Mouse (Mus musculus): Measurements from ENCODE around the gene H1fnt. TPM values are rescaled to one million over a fixed set of nuclear protein-coding genes. Genes with fewer than 3 reads are reported as not detected.

Gene H1fnt
- polyA plus RNA-seq (2014; fragmentation: Nextera tagmentation; extraction: Ambion mirVana) = not detected in 2 replicates

DNA sequence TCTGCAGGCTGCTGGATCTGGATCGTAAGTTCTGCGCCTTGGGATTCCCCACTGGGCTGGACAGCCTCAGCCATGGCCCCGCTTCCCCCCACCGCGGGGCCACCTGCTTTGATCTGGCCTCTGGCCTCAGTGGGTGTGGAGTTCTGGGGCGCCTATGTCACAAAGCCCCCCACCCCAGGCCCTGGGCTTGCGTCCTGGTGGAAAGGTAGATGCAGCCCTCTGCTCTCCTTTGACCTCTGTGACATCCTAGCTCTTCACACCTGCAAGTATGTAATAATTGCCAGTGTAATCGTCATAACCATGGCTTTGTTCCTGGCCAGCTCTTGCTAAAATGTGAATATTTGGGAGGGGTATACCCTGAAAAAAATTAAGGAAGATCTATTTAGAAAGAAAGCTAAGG, at the start of gene H1fnt:
TSS of gene H1fnt (minus strand) at position 101 of the 400 bp plus-strand sequence.
- H3K27ac ChIP-seq (ENCODE audit: low read length) = no peak within 1 kb of the TSS
- H3K4me2 ChIP-seq (replicated peaks; ENCODE audit: low read depth, low read length) = no peak within 1 kb of the TSS
- H3K9ac ChIP-seq (replicated peaks; ENCODE audit: low read depth, low read length) = no peak within 1 kb of the TSS
- H3K27me3 ChIP-seq (ENCODE audit: control insufficient read depth, insufficient read depth, low read length) = no peaks in the 10 kb centered on the region
- no peak within 1 kb of the TSS for H3K4me3 ChIP-seq (ENCODE audit: low read depth, low read length)
- H3K36me3 ChIP-seq (ENCODE audit: control insufficient read depth, insufficient read depth, low read length) = no peaks in the 10 kb centered on the region
- WGBS = 82% methylated on average over 8 of the region's 8 CpGs
- no peaks in the 10 kb centered on the region for H3K9me3 ChIP-seq (ENCODE audit: control insufficient read depth, low read depth, low read length)
- ATAC-seq (ENCODE audit: insufficient number of reproducible peaks, insufficient read depth, low FRiP score, low read depth) = no peak
- no peaks in the 10 kb centered on the region for H3K4me1 ChIP-seq (ENCODE audit: control insufficient read depth, insufficient read depth, low read length)

DNA sequence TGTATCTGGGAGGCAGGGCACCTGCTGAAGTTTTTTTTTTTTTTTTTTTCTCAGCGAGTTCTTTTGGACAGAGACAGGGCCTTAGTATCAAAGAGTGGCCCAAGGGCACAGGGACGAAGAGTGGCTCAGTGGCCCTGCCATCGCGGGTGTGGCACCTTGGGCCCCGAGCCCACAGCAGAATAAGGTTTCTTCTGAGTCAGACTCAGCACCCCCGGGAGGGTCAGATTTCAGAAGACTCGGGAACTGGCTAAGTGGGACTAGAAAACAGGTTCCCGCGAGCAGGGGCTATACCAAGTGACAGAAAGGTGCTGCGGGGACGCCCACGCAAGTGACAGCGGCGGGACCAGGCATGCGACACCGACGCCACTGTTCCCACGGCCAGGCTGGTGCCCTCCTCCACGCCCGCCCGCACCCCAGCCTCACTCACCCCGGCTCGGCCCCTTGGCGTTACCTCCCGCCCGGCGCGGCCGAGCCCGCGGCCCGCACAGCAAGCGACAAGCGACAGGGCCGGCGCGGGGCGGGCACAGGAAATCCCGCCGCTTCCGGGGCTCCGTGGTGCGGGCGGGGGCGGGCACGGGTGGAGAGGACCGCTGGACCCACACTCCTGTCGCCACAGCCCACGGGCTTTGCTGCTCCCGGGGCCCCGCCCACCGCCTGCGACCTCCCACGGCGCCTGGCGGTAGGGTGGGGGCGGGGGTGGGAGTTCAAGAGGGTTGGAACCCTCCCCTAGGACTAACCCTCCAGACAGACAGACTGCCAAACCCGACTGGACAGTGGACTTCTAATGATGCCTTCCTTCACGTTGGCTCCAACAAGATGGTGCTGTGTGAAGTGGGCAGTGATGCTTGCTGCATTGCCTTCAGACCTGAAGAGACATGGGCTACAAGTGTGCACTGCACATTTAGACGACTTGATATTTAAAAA, 38.8 kb upstream of the H1fnt start, which contains the start of gene Zfp641:
TSS of gene Zfp641 (minus strand) at position 534 of the 924 bp plus-strand sequence.
- Histone ChIP-seq H3K9me3 (ENCODE audit: control insufficient read depth, low read depth, low read length) (no peaks in the 10 kb centered on the region), H3K27me3 (ENCODE audit: control insufficient read depth, insufficient read depth, low read length) (no peaks in the 10 kb centered on the region), H3K9ac (replicated peaks; ENCODE audit: low read depth, low read length) (peak within 1 kb of the TSS; percentile 52), H3K4me2 (replicated peaks; ENCODE audit: low read depth, low read length) (peak within 1 kb of the TSS; percentile 97), H3K4me3 (ENCODE audit: low read depth, low read length) (peak within 1 kb of the TSS; percentile 59), H3K36me3 (ENCODE audit: control insufficient read depth, insufficient read depth, low read length) (no peaks in the 10 kb centered on the region), H3K4me1 (ENCODE audit: control insufficient read depth, insufficient read depth, low read length) (no peaks in the 10 kb centered on the region), H3K27ac (ENCODE audit: low read length) (no peak within 1 kb of the TSS)
- 0 out of 2 replicates have a peak, but pooled peaks have one; percentile 53 for ATAC-seq (ENCODE audit: insufficient number of reproducible peaks, insufficient read depth, low FRiP score, low read depth)
- 2% methylated on average over 56 of the region's 60 CpGs for WGBS

DNA sequence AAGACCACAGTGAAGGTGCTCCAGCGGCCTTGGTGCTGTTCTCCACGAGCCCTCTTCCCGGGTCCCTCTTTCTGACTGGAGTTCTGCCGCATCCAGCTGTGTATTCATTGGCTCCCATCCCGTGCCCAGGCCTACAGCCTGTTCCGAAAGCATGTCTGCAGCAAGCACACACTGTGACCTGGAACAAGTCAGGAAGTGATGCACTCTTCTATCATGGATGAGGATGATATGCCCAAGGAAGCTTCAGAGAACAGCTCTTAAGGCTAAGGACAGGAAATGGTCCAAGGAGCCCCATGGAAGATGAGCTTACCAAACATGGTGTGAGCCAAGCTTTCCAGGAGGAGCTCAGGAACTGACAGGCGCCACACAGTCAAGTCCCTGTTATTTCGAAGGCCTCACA, 36.6 kb upstream of the H1fnt start:
- H3K36me3 ChIP-seq (ENCODE audit: control insufficient read depth, insufficient read depth, low read length) = no peaks in the 10 kb centered on the region
- no peaks in the 10 kb centered on the region for H3K9me3 ChIP-seq (ENCODE audit: control insufficient read depth, low read depth, low read length)
- H3K27ac ChIP-seq (ENCODE audit: low read length) = no peak overlapping the region
- H3K9ac ChIP-seq (replicated peaks; ENCODE audit: low read depth, low read length) = no peak overlapping the region
- H3K4me2 ChIP-seq (replicated peaks; ENCODE audit: low read depth, low read length) = no peak overlapping the region
- no peak overlapping the region for H3K4me3 ChIP-seq (ENCODE audit: low read depth, low read length)
- H3K4me1 ChIP-seq (ENCODE audit: control insufficient read depth, insufficient read depth, low read length) = no peaks in the 10 kb centered on the region
- no peak for ATAC-seq (ENCODE audit: insufficient number of reproducible peaks, insufficient read depth, low FRiP score, low read depth)
- no peaks in the 10 kb centered on the region for H3K27me3 ChIP-seq (ENCODE audit: control insufficient read depth, insufficient read depth, low read length)
- whole genome bisulfite sequencing = 89% methylated on average over 8 of the region's 8 CpGs

DNA sequence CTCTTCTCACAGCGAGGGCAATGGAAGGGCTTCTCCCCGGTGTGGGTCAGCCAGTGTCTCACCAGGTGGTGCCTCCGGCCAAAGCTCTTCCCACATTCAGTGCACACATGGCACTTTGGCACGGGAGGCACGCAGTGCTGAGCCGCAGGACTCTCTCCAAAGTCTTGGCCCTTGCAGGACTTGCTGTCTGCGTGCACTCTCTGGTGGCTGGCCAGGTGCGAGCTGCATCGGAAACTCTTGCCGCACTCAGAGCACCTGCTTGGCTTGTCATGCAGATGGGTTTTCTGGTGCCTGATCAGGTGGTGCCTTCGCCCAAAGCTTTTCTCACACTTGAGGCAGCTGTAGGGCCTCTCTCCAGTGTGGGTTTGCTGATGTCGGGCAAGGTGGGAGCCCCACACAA, 31.5 kb upstream of the H1fnt start:
- WGBS = 75% methylated on average over 12 of the region's 12 CpGs
- Histone ChIP-seq H3K27ac (ENCODE audit: low read length) (no peak overlapping the region), H3K36me3 (ENCODE audit: control insufficient read depth, insufficient read depth, low read length) (no peaks in the 10 kb centered on the region), H3K4me1 (ENCODE audit: control insufficient read depth, insufficient read depth, low read length) (no peaks in the 10 kb centered on the region), H3K27me3 (ENCODE audit: control insufficient read depth, insufficient read depth, low read length) (no peaks in the 10 kb centered on the region), H3K9ac (replicated peaks; ENCODE audit: low read depth, low read length) (no peak overlapping the region), H3K9me3 (ENCODE audit: control insufficient read depth, low read depth, low read length) (no peaks in the 10 kb centered on the region), H3K4me3 (ENCODE audit: low read depth, low read length) (no peak overlapping the region), H3K4me2 (replicated peaks; ENCODE audit: low read depth, low read length) (no peak overlapping the region)
- ATAC-seq (ENCODE audit: insufficient number of reproducible peaks, insufficient read depth, low FRiP score, low read depth) = no peak

DNA sequence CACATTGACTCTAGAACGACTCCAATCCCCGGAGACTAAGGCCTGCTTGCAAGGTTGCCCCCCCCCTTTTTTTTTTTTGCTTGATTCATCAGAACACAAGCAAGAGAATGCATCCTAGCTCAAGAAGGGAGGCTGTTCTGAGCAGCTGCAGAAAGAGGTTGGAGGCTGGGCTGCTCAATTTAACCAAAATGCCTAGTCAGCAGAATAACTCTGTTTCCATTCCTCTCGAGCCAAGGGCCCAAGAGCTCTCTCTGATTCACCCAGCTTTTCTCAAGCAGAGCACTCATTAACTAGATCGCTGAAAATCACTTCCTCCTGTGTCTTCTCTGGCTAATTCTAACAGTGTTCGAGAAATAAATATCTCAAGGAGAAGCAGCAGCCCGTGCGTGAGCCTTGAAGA, 29.3 kb upstream of the H1fnt start:
- H3K9me3 ChIP-seq (ENCODE audit: control insufficient read depth, low read depth, low read length) = no peaks in the 10 kb centered on the region
- no peaks in the 10 kb centered on the region for H3K4me1 ChIP-seq (ENCODE audit: control insufficient read depth, insufficient read depth, low read length)
- H3K27ac ChIP-seq (ENCODE audit: low read length) = no peak overlapping the region
- H3K4me2 ChIP-seq (replicated peaks; ENCODE audit: low read depth, low read length) = no peak overlapping the region
- no peak overlapping the region for H3K9ac ChIP-seq (replicated peaks; ENCODE audit: low read depth, low read length)
- 66% methylated on average over 7 of the region's 7 CpGs for WGBS
- no peaks in the 10 kb centered on the region for H3K36me3 ChIP-seq (ENCODE audit: control insufficient read depth, insufficient read depth, low read length)
- no peaks in the 10 kb centered on the region for H3K27me3 ChIP-seq (ENCODE audit: control insufficient read depth, insufficient read depth, low read length)
- ATAC-seq (ENCODE audit: insufficient number of reproducible peaks, insufficient read depth, low FRiP score, low read depth) = no peak
- no peak overlapping the region for H3K4me3 ChIP-seq (ENCODE audit: low read depth, low read length)

DNA sequence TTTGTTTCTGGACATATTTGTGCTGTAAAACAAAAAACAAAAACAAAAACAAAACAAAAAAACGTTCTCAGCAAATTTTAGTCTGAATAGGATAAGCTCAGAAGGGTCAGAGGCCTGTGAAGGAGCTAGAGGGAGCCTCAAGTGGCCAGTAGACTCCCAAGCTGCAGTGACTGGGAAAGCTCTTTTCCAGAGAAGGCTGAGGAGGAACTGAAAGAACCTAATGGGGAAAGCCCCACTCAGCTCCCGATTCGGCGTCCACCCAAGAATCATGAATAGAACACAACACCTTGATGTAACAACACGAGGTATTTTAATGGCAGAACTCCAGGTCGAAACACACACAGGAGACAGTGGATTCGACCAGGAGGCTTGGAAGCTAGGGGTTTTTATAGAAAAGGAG, 683 bp upstream of the H1fnt start:
- 85% methylated on average over 7 of the region's 7 CpGs for WGBS

DNA sequence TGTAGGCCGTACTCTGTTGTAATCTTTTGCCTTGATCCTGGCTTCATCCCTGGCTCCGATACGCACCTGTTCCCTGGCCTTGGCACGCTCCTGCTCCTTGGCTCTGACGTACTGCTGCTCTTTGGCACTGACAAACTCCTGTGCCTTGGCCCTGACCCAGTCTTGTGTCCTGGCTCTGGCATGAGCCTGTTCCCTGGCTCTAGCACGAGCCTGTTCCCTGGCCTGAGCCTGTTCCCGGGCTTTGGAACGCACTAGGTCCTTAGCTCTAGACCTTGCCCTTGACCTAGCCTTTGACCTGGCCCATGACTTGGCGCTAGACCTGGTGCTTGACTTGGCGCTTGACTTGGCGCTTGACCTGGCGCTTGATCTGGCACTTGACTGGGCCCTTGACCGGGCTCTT, 822 bp downstream of the H1fnt start:
- no peaks in the 10 kb centered on the region for H3K27me3 ChIP-seq (ENCODE audit: control insufficient read depth, insufficient read depth, low read length)
- H3K27ac ChIP-seq (ENCODE audit: low read length) = no peak overlapping the region
- H3K36me3 ChIP-seq (ENCODE audit: control insufficient read depth, insufficient read depth, low read length) = no peaks in the 10 kb centered on the region
- no peaks in the 10 kb centered on the region for H3K4me1 ChIP-seq (ENCODE audit: control insufficient read depth, insufficient read depth, low read length)
- H3K4me2 ChIP-seq (replicated peaks; ENCODE audit: low read depth, low read length) = no peak overlapping the region
- H3K9ac ChIP-seq (replicated peaks; ENCODE audit: low read depth, low read length) = no peak overlapping the region
- no peak for ATAC-seq (ENCODE audit: insufficient number of reproducible peaks, insufficient read depth, low FRiP score, low read depth)
- H3K9me3 ChIP-seq (ENCODE audit: control insufficient read depth, low read depth, low read length) = no peaks in the 10 kb centered on the region
- WGBS = 96% methylated on average over 13 of the region's 13 CpGs
- no peak overlapping the region for H3K4me3 ChIP-seq (ENCODE audit: low read depth, low read length)

More for the DNA sequence above, 683 bp upstream of the H1fnt start:
- ATAC-seq (ENCODE audit: insufficient number of reproducible peaks, insufficient read depth, low FRiP score, low read depth) = no peak
- Histone ChIP-seq H3K4me2 (replicated peaks; ENCODE audit: low read depth, low read length) (no peak overlapping the region), H3K27me3 (ENCODE audit: control insufficient read depth, insufficient read depth, low read length) (no peaks in the 10 kb centered on the region), H3K27ac (ENCODE audit: low read length) (no peak overlapping the region), H3K9me3 (ENCODE audit: control insufficient read depth, low read depth, low read length) (no peaks in the 10 kb centered on the region), H3K4me1 (ENCODE audit: control insufficient read depth, insufficient read depth, low read length) (no peaks in the 10 kb centered on the region), H3K9ac (replicated peaks; ENCODE audit: low read depth, low read length) (no peak overlapping the region), H3K4me3 (ENCODE audit: low read depth, low read length) (no peak overlapping the region), H3K36me3 (ENCODE audit: control insufficient read depth, insufficient read depth, low read length) (no peaks in the 10 kb centered on the region)

DNA sequence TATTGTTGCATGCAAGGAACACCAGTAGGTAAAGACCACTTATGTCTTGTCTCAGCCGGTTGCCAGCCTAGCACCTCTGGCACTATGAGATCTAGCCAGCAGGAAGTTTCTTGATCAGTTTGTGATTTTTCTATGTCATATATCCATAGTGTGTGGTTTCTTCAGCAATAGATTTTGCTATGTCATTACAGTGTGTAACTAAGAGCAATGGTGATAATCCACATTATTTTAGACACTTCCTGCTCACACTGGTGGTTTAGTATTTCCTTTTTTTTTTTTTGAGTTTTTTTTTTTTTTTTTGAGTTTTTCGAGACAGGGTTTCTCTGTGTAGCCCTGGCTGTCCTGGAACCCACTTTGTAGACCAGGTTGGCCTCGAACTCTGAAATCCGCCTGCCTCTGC, 21.7 kb downstream of the H1fnt start:
- no peaks in the 10 kb centered on the region for H3K9me3 ChIP-seq (ENCODE audit: control insufficient read depth, low read depth, low read length)
- no peak overlapping the region for H3K4me2 ChIP-seq (replicated peaks; ENCODE audit: low read depth, low read length)
- no peak overlapping the region for H3K27ac ChIP-seq (ENCODE audit: low read length)
- no peaks in the 10 kb centered on the region for H3K36me3 ChIP-seq (ENCODE audit: control insufficient read depth, insufficient read depth, low read length)
- H3K4me1 ChIP-seq (ENCODE audit: control insufficient read depth, insufficient read depth, low read length) = no peaks in the 10 kb centered on the region
- no peak for ATAC-seq (ENCODE audit: insufficient number of reproducible peaks, insufficient read depth, low FRiP score, low read depth)
- H3K9ac ChIP-seq (replicated peaks; ENCODE audit: low read depth, low read length) = no peak overlapping the region
- WGBS = 86% methylated on average over 4 of the region's 4 CpGs
- H3K4me3 ChIP-seq (ENCODE audit: low read depth, low read length) = no peak overlapping the region
- no peaks in the 10 kb centered on the region for H3K27me3 ChIP-seq (ENCODE audit: control insufficient read depth, insufficient read depth, low read length)

All from stomach, embryonic 14.5 days (tissue).